Mouse (Mus musculus) telencephalon, adult 2 months (tissue): ENCODE data around the gene Gm45844.
"Not testable (repeated sequence)": the region's sequence is repeated elsewhere in the genome, so short reads cannot be mapped to it uniquely, and the experiment has no call there.

Experiments
- DNase-seq: peaks from one replicate; pipeline ENCODE4 v3.0.0-alpha.2; 2011; ENCODE audit warnings: low read depth, low spot score

Gene Gm45844

GRCm38 (mm10) chr7:7277966-7278567, at the start of gene Gm45844:
Gm45844 (minus strand) TSS chr7:7278289.
- DNase-seq: peak; percentile 24

- DNase-seq: no peak
Measured at GRCm38 (mm10) chr7:7295595-7295994, 17.5 kb upstream of the Gm45844 start.

GRCm38 (mm10) chr7:7281383-7281782, 3.3 kb upstream of the Gm45844 start:
- DNase-seq: no peak

- not testable (repeated sequence) for DNase-seq
Measured at GRCm38 (mm10) chr7:7277556-7277955, 533 bp downstream of the Gm45844 start.

- DNase-seq: not testable (repeated sequence)
Measured at GRCm38 (mm10) chr7:7247228-7247627, 30.9 kb downstream of the Gm45844 start, which contains the start of gene Vmn2r29. Vmn2r29 (minus strand) TSS chr7:7247328.

GRCm38 (mm10) chr7:7209313-7210151, 68.6 kb downstream of the Gm45844 start, which contains the start of gene Zfp772:
Zfp772 (minus strand) TSS chr7:7209998.
- DNase-seq: peak; percentile 32

GRCm38 (mm10) chr7:7188191-7188942, 89.7 kb downstream of the Gm45844 start:
- peak; percentile 77 for DNase-seq

- DNase-seq: no peak
Measured at GRCm38 (mm10) chr7:7187417-7188190, 90.5 kb downstream of the Gm45844 start.

GRCm38 (mm10) chr7:7185897-7186296, 92.2 kb downstream of the Gm45844 start:
- DNase-seq: no peak

GRCm38 (mm10) chr7:7171227-7172147, 106.6 kb downstream of the Gm45844 start, which contains the start of gene Zfp418:
Zfp418 (plus strand) TSS chr7:7171330.
- peak; percentile 89 for DNase-seq
